Mouse (Mus musculus) spleen, adult 2 months (tissue): ENCODE results near the gene Tldc2.

Experiments used
- CTCF ChIP-seq: fragments of 200-500 bp; IDR thresholded peaks from 2 replicates; pipeline ENCODE4 v1.5.1; 2011; ENCODE audit warnings: mild to moderate bottlenecking, inconsistent platforms; ENCODE audit not compliant: insufficient read depth, insufficient read length, insufficient replicate concordance; ENCODE audit errors: extremely low read depth
- POLR2A ChIP-seq: fragments of 200-500 bp; IDR thresholded peaks from 2 replicates; pipeline ENCODE4 v1.6.1; 2011; ENCODE audit warnings: low read depth, low read length, inconsistent platforms

GRCm38 (mm10) chr2:157053124-157053523 is 33.7 kb upstream of the Tldc2 start:
- TF ChIP-seq POLR2A (no peak), CTCF (no peak)
